Mouse (Mus musculus): ENCODE data around the gene Kcnmb1.
A peak's percentile ranks its signal among the peaks of the same experiment; 100 is the strongest.

Kcnmb1 gene

GRCm38 (mm10) chr11:33962688-33963407 is at the start of gene Kcnmb1:
Gene Kcnmb1 (plus strand): TSS chr11:33963013.
- no peak for DNase-seq (ENCODE audit: low spot score in 2 of 2)

- DNase-seq (ENCODE audit: low spot score in 2 of 2) = no peak
Measured at GRCm38 (mm10) chr11:33913061-33913460, 49.8 kb upstream of the Kcnmb1 start.

GRCm38 (mm10) chr11:33914216-33914615 is 48.6 kb upstream of the Kcnmb1 start:
- no peak for DNase-seq (ENCODE audit: low spot score in 2 of 2)

GRCm38 (mm10) chr11:33917574-33917973 is 45.2 kb upstream of the Kcnmb1 start:
- DNase-seq (ENCODE audit: low spot score in 2 of 2) = peak; percentile 79 to 81

- no peak for DNase-seq (ENCODE audit: low spot score in 2 of 2)
Measured at GRCm38 (mm10) chr11:33918424-33918823, 44.4 kb upstream of the Kcnmb1 start.

- no peak for DNase-seq (ENCODE audit: low spot score in 2 of 2)
Measured at GRCm38 (mm10) chr11:33919826-33920225, 43.0 kb upstream of the Kcnmb1 start.

GRCm38 (mm10) chr11:33921451-33921850 is 41.4 kb upstream of the Kcnmb1 start:
- DNase-seq (ENCODE audit: low spot score in 2 of 2) = no peak

- DNase-seq (ENCODE audit: low spot score in 2 of 2) = no peak
Measured at GRCm38 (mm10) chr11:33923031-33923430, 39.8 kb upstream of the Kcnmb1 start.

- DNase-seq (ENCODE audit: low spot score in 2 of 2) = no peak
Measured at GRCm38 (mm10) chr11:33925778-33926177, 37.0 kb upstream of the Kcnmb1 start.

- DNase-seq (ENCODE audit: low spot score in 2 of 2) = no peak
Measured at GRCm38 (mm10) chr11:33926551-33926950, 36.3 kb upstream of the Kcnmb1 start.

- DNase-seq (ENCODE audit: low spot score in 2 of 2) = no peak
Measured at GRCm38 (mm10) chr11:33927321-33927720, 35.5 kb upstream of the Kcnmb1 start.

- DNase-seq (ENCODE audit: low spot score in 2 of 2) = no peak
Measured at GRCm38 (mm10) chr11:33927836-33928235, 35.0 kb upstream of the Kcnmb1 start.

- peak in 1 of 2 experiments; percentile 37 for DNase-seq (ENCODE audit: low spot score in 2 of 2)
Measured at GRCm38 (mm10) chr11:33928658-33929057, 34.2 kb upstream of the Kcnmb1 start.

- peak; percentile 31 to 33 for DNase-seq (ENCODE audit: low spot score in 2 of 2)
Measured at GRCm38 (mm10) chr11:33929412-33929811, 33.4 kb upstream of the Kcnmb1 start.

- DNase-seq (ENCODE audit: low spot score in 2 of 2) = no peak
Measured at GRCm38 (mm10) chr11:33931836-33932385, 30.9 kb upstream of the Kcnmb1 start.

GRCm38 (mm10) chr11:33932386-33933111 is 30.3 kb upstream of the Kcnmb1 start:
- no peak for DNase-seq (ENCODE audit: low spot score in 2 of 2)

- DNase-seq (ENCODE audit: low spot score in 2 of 2) = no peak
Measured at GRCm38 (mm10) chr11:33934286-33934685, 28.5 kb upstream of the Kcnmb1 start.

- DNase-seq (ENCODE audit: low spot score in 2 of 2) = no peak
Measured at GRCm38 (mm10) chr11:33937641-33938040, 25.2 kb upstream of the Kcnmb1 start.

- DNase-seq (ENCODE audit: low spot score in 2 of 2) = no peak
Measured at GRCm38 (mm10) chr11:33938561-33939274, 24.1 kb upstream of the Kcnmb1 start.

GRCm38 (mm10) chr11:33939456-33940113 is 23.2 kb upstream of the Kcnmb1 start:
- no peak for DNase-seq (ENCODE audit: low spot score in 2 of 2)

GRCm38 (mm10) chr11:33943565-33943964 is 19.2 kb upstream of the Kcnmb1 start:
- DNase-seq (ENCODE audit: low spot score in 2 of 2) = no peak

All from frontal cortex, postnatal 36 days (tissue).